Mouse (Mus musculus): ENCODE results near the gene Cpped1. TPM values are rescaled to one million over a fixed set of nuclear protein-coding genes. Genes with fewer than 3 reads are reported as not detected.

Gene Cpped1
- 10 to 100 TPM; 32.9 to 36.3 TPM for total RNA-seq (2021)
- long read RNA-seq, experiment 1, transcript Cpped1-202 (4 exons, 2,663 nt) = major isoform, 19 of 21 reads
- long read RNA-seq, experiment 1, partial matches to known transcripts = 0 of 21 reads
- long read RNA-seq, experiment 1, other reads (novel, unspliced or antisense) = 2 of 21 reads
- long read RNA-seq, experiment 2, transcript Cpped1-202 (4 exons, 2,663 nt) = major isoform, 26 of 35 reads
- long read RNA-seq, experiment 2, partial matches to known transcripts = 2 of 35 reads
- long read RNA-seq, experiment 2, other reads (novel, unspliced or antisense) = 7 of 35 reads

DNA sequence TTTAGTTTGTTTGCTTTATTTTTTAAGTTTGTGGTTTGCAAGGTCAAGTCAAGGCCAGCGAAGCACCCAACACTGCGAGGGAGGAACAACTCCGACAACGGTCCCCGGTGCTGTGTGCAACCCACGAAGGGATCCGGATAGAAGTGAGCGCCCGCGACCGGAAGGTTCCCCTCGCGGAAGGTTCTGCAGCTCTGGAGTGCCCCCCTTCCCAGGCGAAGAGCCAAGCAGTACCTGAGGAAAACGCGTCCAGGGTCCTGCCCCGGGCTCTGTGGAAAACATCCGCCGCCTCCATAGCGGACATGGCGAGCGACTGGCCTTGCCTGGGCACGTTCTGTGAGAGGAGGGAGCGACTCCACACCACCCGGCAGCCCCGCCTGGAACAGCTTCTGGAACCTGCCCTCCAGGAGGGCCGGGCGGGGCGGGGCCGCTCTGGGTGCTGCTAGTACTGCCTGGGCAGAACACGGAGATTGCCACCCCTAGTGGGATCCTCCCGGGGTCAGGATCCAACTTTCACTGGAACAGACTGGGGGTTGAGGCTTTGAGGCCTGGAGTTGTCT, at the start of gene Cpped1:
Cpped1 (minus strand) TSS at position 411 of the 557 bp plus-strand sequence.
- Histone ChIP-seq H3K4me3 (peak within 1 kb of the TSS; percentile 73), H3K27ac (peak within 1 kb of the TSS; percentile 99)
- DNase-seq (ENCODE audit: low spot score in 2 of 2) = peak; percentile 84 to 90
- TF ChIP-seq CTCF (conservative IDR thresholded peaks at IDR 0.05) = peak; percentile 34

DNA sequence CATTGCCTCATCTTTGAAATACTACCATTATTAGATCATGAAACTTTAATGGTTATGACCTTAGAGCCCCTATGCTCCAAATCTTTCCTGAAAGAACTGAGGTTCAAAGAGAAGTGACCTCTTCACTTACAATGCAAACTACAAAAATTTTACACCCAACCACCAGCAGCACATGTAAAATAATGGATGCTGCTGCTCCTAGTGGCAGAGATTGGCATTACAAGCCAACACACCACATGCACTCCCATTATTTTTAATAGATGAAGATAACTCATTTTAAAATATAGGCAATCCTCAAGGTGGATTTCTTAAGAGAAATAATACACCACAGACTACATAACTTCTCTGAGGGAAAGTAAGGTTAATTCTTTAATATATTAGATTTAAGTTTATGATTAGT, 31.2 kb upstream of the Cpped1 start:
- peak; percentile 96 for TF ChIP-seq CTCF (conservative IDR thresholded peaks at IDR 0.05)
- peak; percentile 15 to 53 for DNase-seq (ENCODE audit: low spot score in 2 of 2)
- H3K27ac ChIP-seq = no peak overlapping the region
- H3K4me3 ChIP-seq = no peak overlapping the region

DNA sequence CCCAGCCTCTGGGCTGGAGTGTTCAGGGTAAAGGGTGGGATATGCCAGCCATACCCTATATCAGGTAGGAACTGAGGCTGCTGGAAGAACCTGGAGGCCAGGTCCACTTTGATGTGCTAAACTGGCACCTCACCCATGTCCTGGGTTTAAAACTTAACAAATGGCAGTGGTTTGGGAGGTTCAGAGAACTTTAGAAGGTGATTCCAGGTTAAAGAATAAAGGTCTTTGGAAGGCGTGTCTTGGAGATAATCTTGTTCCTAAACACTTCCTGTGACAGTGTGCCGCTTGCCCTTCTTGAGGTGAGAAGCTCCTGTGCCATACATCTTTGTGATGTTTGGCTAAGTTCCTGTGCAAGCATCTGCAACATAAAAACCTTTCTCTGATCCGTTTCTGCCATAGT, 1.6 kb upstream of the Cpped1 start:
- TF ChIP-seq CTCF (conservative IDR thresholded peaks at IDR 0.05) = no peak
- no peak for DNase-seq (ENCODE audit: low spot score in 2 of 2)
- Histone ChIP-seq H3K4me3 (no peak overlapping the region), H3K27ac (no peak overlapping the region)

DNA sequence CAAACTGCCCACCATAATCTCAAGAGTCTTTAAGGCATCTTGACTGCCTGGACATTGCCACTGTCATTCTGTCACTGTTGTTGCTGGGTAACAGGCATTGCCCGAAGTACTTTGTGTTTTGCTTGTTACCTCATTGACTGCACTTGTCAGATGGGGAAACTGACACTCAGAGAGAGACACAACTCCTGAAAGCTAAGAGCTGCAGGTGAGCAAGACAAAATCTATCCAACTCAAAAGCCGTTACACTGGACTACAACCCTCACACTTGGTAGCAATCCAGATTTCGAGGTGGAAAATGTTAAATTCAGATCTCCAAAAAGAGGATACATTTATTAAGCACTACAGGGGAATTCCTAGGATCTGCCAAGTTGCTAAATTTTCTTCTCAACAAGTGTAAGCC, 572 bp upstream of the Cpped1 start:
- no peak for DNase-seq (ENCODE audit: low spot score in 2 of 2)
- peak overlapping the region; percentile 73 for H3K4me3 ChIP-seq
- TF ChIP-seq CTCF (conservative IDR thresholded peaks at IDR 0.05) = no peak

DNA sequence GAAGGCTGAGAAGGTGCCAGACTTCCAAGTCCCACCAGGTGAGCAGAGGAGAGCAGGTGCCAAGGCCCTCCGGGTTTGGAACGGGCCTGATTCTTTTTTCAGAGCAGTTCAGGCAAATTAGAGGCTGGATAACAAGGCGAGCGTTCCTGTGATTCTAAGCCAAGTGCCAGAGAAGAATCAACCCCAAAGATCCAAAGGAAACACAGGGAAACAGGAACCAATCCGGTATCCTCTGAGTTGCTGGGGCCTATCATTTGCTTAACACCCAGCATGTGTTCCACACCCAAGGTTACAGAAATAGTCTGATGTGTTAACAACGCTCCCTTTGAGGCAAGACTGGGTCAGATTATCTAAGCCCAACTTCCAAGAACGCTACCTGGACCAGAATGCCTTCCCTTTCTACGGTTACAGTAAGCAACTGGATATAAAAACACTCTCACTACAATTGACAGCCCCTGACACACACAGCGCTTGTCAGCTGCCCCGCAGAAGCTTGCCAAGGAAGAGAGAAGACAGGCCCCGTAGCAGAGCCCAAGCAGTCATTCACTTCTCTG, 707 bp downstream of the Cpped1 start:
- TF ChIP-seq CTCF (conservative IDR thresholded peaks at IDR 0.05) = no peak
- Histone ChIP-seq H3K27ac (peak overlapping the region; percentile 99), H3K4me3 (peak overlapping the region; percentile 73)
- DNase-seq (ENCODE audit: low spot score in 2 of 2) = peak in 1 of 2 experiments; percentile 16

More for the DNA sequence above, 572 bp upstream of the Cpped1 start:
- peak overlapping the region; percentile 99 for H3K27ac ChIP-seq

DNA sequence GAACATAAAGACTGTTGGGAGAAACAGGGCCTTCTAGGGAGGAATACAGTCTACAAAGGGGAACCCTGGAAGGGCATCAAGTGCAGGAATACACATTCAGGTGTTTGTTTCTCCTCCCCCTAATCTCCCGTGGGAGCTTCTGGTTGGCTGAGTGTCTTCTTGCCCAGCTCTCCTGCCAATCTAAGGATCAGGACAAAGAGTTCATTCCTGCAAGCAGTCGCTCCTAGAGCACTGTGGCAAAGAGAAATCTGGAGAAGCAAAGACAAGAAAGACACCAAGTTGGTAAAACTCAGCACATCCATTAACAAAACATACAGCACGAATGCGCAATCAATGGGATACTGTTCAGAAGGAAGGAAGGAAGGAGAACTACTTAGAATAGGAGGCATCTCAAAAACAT, 1.4 kb downstream of the Cpped1 start:
- Histone ChIP-seq H3K27ac (peak overlapping the region; percentile 99; the same call in 1 of the 2 replicates), H3K4me3 (peak overlapping the region; percentile 73; the same call in 1 of the 2 replicates)
- no peak for DNase-seq (ENCODE audit: low spot score in 2 of 2)
- TF ChIP-seq CTCF (conservative IDR thresholded peaks at IDR 0.05) = no peak

DNA sequence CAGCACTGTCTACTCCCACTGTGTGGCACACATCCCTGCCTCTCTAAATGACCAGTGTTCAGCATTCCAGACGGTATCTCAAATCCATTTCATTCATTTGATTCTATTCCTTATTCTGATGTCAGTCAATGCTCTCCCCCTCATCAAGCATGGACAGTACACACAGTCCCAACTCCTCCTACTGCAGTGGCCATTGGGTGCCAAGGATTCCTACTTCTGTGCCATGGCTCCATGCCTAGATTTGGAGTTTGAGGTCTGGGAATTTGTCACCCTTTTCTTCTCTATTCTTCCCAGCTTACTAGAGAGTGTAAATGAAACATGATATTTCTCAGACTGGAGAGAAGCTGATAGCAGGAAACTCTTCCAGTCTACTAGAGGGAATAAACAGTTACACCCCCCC, 2.3 kb downstream of the Cpped1 start:
- DNase-seq (ENCODE audit: low spot score in 2 of 2) = no peak
- Histone ChIP-seq H3K4me3 (no peak overlapping the region), H3K27ac (no peak overlapping the region)
- TF ChIP-seq CTCF (conservative IDR thresholded peaks at IDR 0.05) = no peak

DNA sequence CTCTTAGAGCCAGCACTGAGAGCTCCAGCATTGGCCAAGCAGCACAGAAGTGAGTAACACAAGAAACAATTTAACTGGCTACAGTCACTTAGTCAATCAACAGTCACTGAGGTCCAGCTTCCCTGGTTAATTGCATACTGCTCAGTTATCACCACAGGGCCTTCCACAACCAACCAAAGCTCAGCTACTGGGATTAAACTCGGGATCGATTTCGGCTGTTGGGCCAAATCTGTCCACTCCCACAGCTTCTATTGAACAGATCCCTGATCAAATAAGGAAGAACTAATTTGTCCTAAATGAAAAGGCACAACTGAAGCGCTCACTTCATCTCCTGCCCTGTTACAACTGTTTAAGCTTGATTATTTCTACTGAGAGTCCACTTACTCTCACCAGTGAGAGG, 4.0 kb downstream of the Cpped1 start:
- no peak for TF ChIP-seq CTCF (conservative IDR thresholded peaks at IDR 0.05)
- no peak for DNase-seq (ENCODE audit: low spot score in 2 of 2)
- H3K27ac ChIP-seq = no peak overlapping the region
- H3K4me3 ChIP-seq = no peak overlapping the region

DNA sequence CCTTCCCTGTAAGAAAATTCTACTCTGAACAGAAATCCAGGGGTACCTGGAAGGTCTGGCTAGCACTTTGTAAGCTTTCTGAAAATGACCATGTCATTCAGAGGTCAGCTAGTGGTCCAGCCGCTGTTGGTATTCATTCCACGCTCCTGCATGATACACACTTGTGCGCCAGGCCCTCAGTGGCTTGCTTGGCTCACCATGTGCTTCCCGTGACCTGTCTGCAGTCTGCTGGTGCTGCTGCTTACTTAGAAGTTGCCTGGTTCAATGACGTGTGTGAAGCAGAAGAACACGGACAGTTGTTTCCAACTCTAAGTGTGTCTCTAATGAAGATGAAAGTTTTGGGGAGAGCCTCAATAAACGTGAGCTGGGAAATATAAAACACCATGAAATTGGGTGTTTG, 7.2 kb downstream of the Cpped1 start:
- DNase-seq (ENCODE audit: low spot score in 2 of 2) = no peak
- no peak for TF ChIP-seq CTCF (conservative IDR thresholded peaks at IDR 0.05)
- no peak overlapping the region for H3K4me3 ChIP-seq
- no peak overlapping the region for H3K27ac ChIP-seq

DNA sequence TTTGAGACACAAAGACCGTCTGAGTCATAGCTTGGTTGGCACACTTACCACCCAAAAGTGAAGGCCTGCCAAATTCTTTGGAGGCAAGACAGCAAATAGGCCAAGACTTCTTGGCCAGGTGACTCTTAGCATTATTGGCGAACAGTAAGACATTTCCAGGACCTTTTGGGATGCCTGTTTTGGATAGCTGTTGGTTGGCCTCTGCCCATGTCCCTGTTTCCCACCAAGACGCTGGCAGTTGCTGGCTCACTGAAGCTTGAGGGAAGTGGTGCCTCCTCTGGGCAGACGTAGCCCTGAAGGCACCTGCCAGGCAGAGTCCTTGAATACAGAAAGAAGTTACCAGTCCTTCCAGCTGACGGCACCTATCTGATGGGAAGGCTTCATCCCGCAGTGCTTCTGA, 8.9 kb downstream of the Cpped1 start:
- DNase-seq (ENCODE audit: low spot score in 2 of 2) = no peak
- no peak overlapping the region for H3K4me3 ChIP-seq
- no peak overlapping the region for H3K27ac ChIP-seq
- TF ChIP-seq CTCF (conservative IDR thresholded peaks at IDR 0.05) = no peak

DNA sequence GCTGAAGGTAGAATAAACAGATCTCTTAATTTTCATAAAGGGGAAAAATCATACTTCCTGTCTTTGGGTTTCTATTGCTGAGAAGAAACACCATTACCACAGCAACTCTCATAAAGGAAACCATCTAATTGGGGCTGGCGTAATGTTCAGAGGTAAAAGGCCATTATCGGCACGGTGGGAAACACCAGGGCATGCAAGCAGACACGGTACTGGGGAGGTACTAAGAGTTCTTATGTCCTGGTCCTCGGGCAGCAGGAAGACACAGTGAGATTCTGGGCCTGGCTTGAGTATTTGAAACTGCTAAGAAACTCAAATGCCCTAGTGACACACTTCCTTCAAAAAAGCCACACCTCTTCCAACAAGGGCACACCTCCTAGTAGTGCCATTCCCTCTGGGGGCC, 12.8 kb downstream of the Cpped1 start:
- DNase-seq (ENCODE audit: low spot score in 2 of 2) = no peak
- TF ChIP-seq CTCF (conservative IDR thresholded peaks at IDR 0.05) = no peak
- H3K4me3 ChIP-seq = no peak overlapping the region
- H3K27ac ChIP-seq = no peak overlapping the region

DNA sequence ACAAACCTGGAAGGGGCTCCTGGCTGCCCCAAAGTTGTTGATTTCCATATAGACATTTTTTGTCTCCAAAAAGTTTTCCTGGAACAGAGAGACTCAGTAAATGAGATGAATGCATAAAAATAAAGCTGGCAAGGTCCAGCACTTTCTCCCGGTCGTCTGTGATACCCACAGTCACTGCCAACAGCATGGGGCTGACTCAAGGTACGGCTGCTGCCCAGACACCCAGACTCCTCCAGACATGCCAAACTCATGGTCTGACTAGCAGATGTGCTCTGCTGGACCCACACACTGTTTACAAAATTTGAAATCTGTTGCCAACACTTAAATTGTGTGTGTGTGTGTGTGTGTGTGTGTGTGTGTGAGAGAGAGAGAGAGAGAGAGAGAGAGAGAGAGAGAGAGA, 14.4 kb downstream of the Cpped1 start:
- no peak overlapping the region for H3K27ac ChIP-seq
- DNase-seq (ENCODE audit: low spot score in 2 of 2) = no peak
- TF ChIP-seq CTCF (conservative IDR thresholded peaks at IDR 0.05) = no peak
- H3K4me3 ChIP-seq = no peak overlapping the region

DNA sequence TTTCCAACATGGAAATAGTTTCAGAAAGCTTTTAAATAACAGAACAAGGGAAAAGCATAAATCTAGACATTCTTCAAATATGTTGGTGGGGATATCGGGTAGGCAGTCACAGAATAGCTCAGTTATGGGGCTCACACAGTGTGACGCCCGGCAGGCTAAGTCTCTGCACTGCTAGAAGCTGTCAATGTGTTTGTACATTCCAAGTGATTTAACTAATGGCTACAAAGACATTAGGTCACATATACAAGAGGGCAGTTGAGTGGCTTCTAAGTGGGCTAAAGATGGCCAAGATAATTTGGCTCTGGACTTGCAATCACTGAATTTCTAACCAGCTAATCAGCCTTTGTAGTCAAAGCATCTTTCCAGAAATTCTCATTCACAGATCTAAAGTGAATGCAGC, 19.1 kb downstream of the Cpped1 start:
- no peak overlapping the region for H3K4me3 ChIP-seq
- H3K27ac ChIP-seq = no peak overlapping the region
- TF ChIP-seq CTCF (conservative IDR thresholded peaks at IDR 0.05) = no peak
- DNase-seq (ENCODE audit: low spot score in 2 of 2) = no peak

DNA sequence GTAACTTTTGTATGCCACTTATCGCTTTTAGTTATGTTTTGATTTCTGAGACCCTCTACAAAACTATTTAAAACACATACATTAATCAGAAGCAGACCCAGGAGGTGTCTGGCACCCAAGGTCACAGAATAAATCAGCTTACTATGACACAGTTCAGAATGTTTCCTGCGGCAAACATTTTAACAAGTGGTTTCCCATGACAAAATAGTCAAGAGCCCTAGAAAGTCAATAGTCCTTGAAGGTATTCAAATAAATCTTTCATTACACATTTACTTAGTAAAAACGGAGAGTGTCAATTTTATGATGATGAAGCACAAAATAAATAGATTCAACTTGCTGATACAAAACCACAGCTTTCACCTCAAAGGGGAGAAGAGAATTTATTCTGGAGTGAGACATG, 19.5 kb downstream of the Cpped1 start:
- Histone ChIP-seq H3K27ac (no peak overlapping the region), H3K4me3 (no peak overlapping the region)
- no peak for DNase-seq (ENCODE audit: low spot score in 2 of 2)
- TF ChIP-seq CTCF (conservative IDR thresholded peaks at IDR 0.05) = no peak

All from layer of hippocampus, adult 2 months (tissue).